Mouse (Mus musculus) CD8-positive naive resting alpha-beta T cell, adult 2 months (primary cell): ENCODE data around the gene Gm2564.
"Not testable (repeated sequence)": the region's sequence is repeated elsewhere in the genome, so short reads cannot be mapped to it uniquely, and the experiment has no call there.

ENCODE experiments used
- DNase-seq, 2 experiments: peaks; one replicate each; pipeline ENCODE4 v3.0.0; 2022; ENCODE audit warnings: low read depth in 2 of 2, low spot score in 2 of 2

Gene Gm2564

DNA sequence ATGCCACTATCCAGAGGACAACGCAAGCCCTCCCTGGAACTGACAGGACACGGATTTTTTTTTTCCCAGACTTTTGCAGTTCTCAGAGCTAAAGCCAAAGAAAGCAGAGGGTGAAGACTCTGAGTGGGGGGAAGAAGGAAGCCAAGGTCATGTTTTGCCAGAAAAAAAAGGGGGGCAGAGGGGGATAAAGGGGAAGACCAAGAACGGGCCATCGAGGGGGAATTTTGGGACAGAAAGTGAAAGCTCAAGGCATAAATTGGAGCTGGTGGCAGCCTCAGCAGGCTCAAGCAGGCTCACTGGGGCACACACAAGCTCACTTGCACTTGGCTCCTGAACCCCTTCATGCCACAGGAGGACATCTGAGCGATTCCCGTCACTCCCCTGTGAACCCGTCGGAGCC is at the start of gene Gm2564:
Gene Gm2564, plus strand, starts transcription at position 301 of the 400 bp plus-strand sequence.
- DNase-seq = not testable (repeated sequence)

DNA sequence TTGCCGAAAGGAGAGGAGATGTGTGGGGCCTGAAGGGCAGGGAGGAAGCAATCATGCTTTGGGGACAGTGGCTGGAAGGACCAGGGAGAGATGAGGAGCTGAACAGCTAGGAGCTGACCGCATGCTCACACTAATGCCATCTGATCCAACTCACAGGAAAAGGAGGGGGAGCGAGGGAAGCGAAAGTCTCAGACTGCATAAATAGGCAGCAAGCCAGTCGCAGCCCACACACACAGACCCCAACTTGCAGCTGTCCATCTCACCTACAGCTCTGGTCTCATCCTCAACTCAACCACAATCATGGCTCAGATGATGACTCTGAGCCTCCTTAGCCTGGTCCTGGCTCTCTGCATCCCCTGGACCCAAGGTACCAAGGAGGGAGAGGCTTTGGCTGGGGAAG is 17.6 kb upstream of the Gm2564 start, which contains the start of gene Gm10591:
Gene Gm10591, plus strand, starts transcription at position 301 of the 400 bp plus-strand sequence.
- not testable (repeated sequence) for DNase-seq

DNA sequence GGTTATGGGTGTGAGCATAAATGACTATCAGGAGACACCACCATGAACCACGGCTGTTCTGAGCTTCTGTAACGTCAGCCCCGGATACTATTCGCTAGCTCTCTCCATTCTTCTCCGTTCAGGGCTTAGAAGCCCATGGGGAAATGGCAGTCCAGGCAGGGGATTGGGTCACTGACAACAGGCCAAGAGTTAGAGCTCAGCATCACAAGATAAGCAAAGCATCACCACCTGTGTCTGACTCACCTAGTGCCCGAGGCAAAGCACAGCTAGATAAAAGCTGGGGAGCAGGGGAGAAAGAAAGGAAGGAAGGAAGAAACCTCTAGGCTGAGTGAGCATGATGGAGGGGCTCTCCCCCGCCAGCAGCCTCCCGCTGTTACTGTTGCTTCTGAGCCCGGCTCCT is 25.4 kb downstream of the Gm2564 start, which contains the start of gene Ccl27b:
Gene Ccl27b, plus strand, starts transcription at position 301 of the 400 bp plus-strand sequence.
- DNase-seq = not testable (repeated sequence)

DNA sequence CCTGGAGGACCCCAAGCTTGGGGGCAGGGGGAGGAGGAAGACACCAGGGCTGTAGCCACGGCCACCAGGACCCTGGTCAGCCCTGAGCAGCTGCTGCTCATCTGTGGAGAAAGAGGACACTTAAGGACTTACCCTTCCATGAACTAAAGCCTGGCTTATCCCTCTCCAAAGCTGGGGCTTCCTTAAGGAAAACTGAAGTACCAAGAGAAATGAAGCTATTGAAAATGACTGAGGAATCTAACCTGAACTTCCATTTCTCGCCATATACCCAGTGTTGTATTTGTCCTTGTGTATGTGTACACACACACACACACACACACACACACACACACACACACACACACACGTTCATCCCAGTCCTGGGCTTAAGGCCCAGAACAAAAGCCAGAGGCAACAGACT is 32.3 kb downstream of the Gm2564 start, which contains the start of gene Il11ra2:
Gene Il11ra2, minus strand, starts transcription at position 101 of the 400 bp plus-strand sequence.
- DNase-seq = not testable (repeated sequence)

DNA sequence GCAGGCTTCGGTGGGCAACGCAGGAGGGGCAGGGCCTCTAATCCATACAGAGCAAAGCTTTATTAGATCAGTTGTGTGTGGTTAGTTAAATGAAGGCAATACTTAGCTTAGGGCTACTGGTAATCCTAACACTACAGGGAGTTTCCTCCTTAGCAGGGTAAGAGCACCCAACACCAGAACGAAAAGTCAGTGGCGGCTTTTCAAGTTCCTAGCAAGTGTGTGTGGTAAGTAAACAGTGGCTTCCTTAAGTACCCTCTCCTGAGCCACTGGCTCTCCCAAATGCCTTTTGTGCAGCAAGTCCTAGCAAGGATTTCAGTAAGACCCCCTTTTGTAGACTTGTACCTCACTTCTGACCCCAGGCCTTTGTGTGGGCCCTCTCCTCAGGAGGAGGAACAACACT is 45.9 kb downstream of the Gm2564 start:
- DNase-seq = not testable (repeated sequence)

DNA sequence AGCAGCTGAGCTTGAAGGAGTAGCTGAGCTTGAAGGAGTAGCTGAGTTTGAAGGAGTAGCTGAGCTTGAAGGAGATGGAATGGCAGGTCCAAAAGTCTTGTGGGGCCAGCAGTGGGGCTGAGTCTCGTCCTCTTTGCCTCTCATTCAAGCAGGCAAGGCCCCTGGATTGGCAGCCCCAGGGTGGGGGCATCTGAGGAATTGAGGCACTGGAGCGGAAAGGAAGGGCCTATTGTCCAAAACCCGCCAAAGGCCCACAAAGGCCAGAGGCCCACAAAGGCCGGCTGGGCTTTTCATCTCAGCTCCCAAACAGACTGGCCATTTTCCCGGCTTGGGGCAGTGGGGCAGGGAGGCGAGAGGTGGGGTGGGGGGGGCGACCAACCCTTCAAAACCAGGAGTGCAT is 49.8 kb downstream of the Gm2564 start:
- not testable (repeated sequence) for DNase-seq

DNA sequence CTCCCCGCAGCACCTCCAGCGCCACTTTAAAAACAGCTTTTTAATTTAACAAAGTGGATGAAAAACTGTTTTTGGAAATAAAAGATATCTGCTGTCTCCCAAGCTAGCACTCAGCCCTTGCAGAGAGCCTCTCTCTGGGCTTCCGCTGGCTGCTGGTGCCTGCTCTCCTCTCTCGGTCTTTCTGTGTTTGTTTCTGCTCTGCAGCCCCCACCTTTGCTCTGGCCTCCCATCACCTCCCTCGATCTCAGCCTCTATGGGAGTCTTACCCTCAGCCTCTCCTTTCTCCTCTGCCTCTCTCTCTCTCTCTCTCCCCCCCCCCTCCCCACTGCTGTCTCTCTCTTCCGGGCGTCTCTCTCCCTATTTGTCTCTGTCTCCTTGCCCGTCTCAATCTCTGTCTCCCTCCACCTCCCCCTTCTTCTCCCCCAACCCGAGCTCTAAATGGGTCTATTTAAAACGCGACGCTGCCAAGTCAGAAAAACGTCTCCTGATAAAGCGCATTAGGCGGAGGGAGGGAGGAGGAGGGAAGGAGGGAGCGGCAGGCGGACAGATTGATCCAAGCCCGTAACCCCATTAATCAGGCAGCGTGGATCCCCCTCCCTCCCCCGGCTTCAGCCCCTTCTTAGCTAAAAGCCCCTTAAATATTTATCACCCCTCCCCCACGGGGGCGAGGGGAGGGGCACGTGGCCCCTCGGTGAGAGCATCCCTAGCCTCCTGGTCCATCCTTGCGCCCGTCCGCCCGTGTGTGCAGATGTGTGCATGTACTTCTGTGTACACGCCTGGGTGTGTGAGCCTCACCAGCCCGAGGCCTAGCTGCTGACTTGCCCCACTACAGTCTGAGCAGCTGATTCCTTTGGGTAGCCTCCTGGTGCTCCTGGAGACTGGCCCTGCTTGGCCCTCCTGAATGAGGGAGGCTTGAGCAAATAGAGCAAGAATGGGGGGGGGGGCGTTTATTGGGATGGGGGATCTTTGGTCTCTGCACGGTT is 51.1 kb downstream of the Gm2564 start:
- not testable (repeated sequence) for DNase-seq
